Mouse (Mus musculus) midbrain, postnatal 0 days (tissue): ENCODE measurements around the gene Gm10322. TPM values are rescaled to one million over a fixed set of nuclear protein-coding genes. Genes with fewer than 3 reads are reported as not detected.

ENCODE experiments used
- ATAC-seq: fragments of 200-750 bp; cut with Nextera tagmentation; 2 replicates; pipeline ENCODE4 v1.8.0; 2017; ENCODE audit warnings: moderate number of reproducible peaks, mild to moderate bottlenecking, moderate TSS enrichment, moderate library complexity; ENCODE audit not compliant: low FRiP score
- DNase-seq: peaks from one replicate; pipeline ENCODE4 v3.0.0-alpha.2; 2015; ENCODE audit warnings: low spot score
- H3K27ac ChIP-seq: fragments of 300-500 bp; sonication (generic); 2 replicates; pipeline ENCODE4 v1.5.1; 2014; ENCODE audit warnings: low read depth, mild to moderate bottlenecking, low read length, mixed read lengths
- H3K27me3 ChIP-seq: fragments of 300-500 bp; sonication (generic); 2 replicates; pipeline ENCODE4 v1.6.1; 2014; ENCODE audit warnings: low read length, control low read depth, mixed read lengths; ENCODE audit not compliant: insufficient read depth
- H3K36me3 ChIP-seq: fragments of 300-500 bp; sonication (generic); 2 replicates; pipeline ENCODE4 v1.6.1; 2014; ENCODE audit warnings: low read length, control low read depth, mixed read lengths; ENCODE audit not compliant: insufficient read depth
- H3K4me1 ChIP-seq: fragments of 300-500 bp; sonication (generic); 2 replicates; pipeline ENCODE4 v1.6.1; 2014; ENCODE audit warnings: mild to moderate bottlenecking, control low read depth, antibody characterized with exemption, low read length, mixed read lengths; ENCODE audit not compliant: insufficient read depth
- H3K4me2 ChIP-seq: fragments of 300-500 bp; sonication (generic); 2 replicates; pipeline ENCODE4 v1.6.1; 2014; ENCODE audit warnings: low read depth, mild to moderate bottlenecking, low read length, mixed read lengths; ENCODE audit not compliant: poor library complexity, severe bottlenecking
- H3K4me3 ChIP-seq: fragments of 300-500 bp; sonication (generic); 2 replicates; pipeline ENCODE4 v1.5.1; 2014; ENCODE audit warnings: low read depth, mild to moderate bottlenecking, low read length, moderate library complexity
- H3K9ac ChIP-seq: fragments of 300-500 bp; sonication (generic); replicated peaks from 2 replicates; pipeline ENCODE4 v1.6.1; 2014; ENCODE audit warnings: mild to moderate bottlenecking, low read length, moderate library complexity, mixed read lengths; ENCODE audit not compliant: poor library complexity, severe bottlenecking
- H3K9me3 ChIP-seq: fragments of 300-500 bp; sonication (generic); 2 replicates; pipeline ENCODE4 v1.6.1; 2016; ENCODE audit warnings: low read length, control low read depth
- CTCF ChIP-seq: IDR thresholded peaks from 2 replicates; pipeline ENCODE4 v1.5.1; 2016; ENCODE audit warnings: antibody characterized with exemption, mild to moderate bottlenecking
- WGBS: fragments of 180-500 bp; shearing (Covaris S2); extraction: QIAGEN DNeasy Blood & Tissue Kit; methylation state at CpG from one replicate; pipeline ENCODE4 v1.1.7; 2014; 5-methylcytosine and 5-hydroxymethylcytosine counted together
- polyA plus RNA-seq: library from polyadenylated mRNA; unstranded; fragments of >200 nt; fragmentation: Nextera tagmentation; extraction: Ambion mirVana; gene quantifications from 2 replicates; pipeline ENCODE4 v1.2.1, GENCODE M21; 2015
- total RNA-seq: library from RNA; depleted of rRNA; stranded (reverse); fragments of >200 nt; gene quantifications from 2 replicates; pipeline ENCODE4 v1.2.3, GENCODE M21; 2014

Gene Gm10322
- total and polyA plus RNA-seq, 2 experiments from 2014 or later = not detected

GRCm38 (mm10) chr10:59571273-59571672, 44.6 kb upstream of the Gm10322 start:
- TF ChIP-seq CTCF = no peak
- Histone ChIP-seq H3K36me3 (no peaks in the 10 kb centered on the region), H3K27ac (no peak overlapping the region), H3K27me3 (no peaks in the 10 kb centered on the region), H3K4me1 (no peaks in the 10 kb centered on the region), H3K4me3 (no peak overlapping the region), H3K9me3 (no peaks in the 10 kb centered on the region), H3K9ac (no peak overlapping the region), H3K4me2 (no peak overlapping the region)
- no peak for DNase-seq
- WGBS = 96% methylated on average over 4 of the region's 4 CpGs
- ATAC-seq = no peak

- H3K36me3 ChIP-seq = no peaks in the 10 kb centered on the region
- no peak overlapping the region for H3K4me3 ChIP-seq
- ATAC-seq (no peak), DNase-seq (no peak)
- H3K9me3 ChIP-seq = no peaks in the 10 kb centered on the region
- no peaks in the 10 kb centered on the region for H3K27me3 ChIP-seq
- H3K9ac ChIP-seq = no peak overlapping the region
- no peak for TF ChIP-seq CTCF
- WGBS = 93% methylated on average over 5 of the region's 5 CpGs
- H3K4me1 ChIP-seq = no peaks in the 10 kb centered on the region
- H3K27ac ChIP-seq = no peak overlapping the region
- H3K4me2 ChIP-seq = no peak overlapping the region
These were observed 43.9 kb upstream of the Gm10322 start for GRCm38 (mm10) chr10:59571964-59572363.

DNA sequence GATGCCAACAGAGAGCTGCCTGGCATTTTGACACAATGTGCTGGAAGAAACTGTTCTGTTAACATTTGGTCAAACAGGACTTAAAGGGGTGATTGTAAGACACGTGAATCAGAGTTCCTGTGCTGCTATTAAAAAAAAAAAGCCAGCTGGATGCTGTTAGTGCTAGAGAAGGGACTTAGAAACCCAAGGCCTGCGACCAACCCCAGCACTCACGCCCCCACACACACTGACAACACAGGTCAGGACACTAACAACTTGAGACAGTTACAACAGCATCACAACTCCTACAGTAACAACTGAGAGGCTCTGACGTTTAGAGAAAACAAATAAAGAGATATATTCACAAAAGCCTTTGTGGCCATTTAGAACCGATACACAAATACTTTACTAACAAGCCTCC, 39.6 kb upstream of the Gm10322 start:
- Histone ChIP-seq H3K4me3 (no peak overlapping the region), H3K4me2 (no peak overlapping the region), H3K36me3 (no peaks in the 10 kb centered on the region), H3K27ac (no peak overlapping the region), H3K9me3 (no peaks in the 10 kb centered on the region), H3K9ac (no peak overlapping the region), H3K27me3 (no peaks in the 10 kb centered on the region), H3K4me1 (no peaks in the 10 kb centered on the region)
- TF ChIP-seq CTCF = no peak
- 62% methylated on average over 5 of the region's 5 CpGs for WGBS
- DNase-seq (no peak), ATAC-seq (no peak)

DNA sequence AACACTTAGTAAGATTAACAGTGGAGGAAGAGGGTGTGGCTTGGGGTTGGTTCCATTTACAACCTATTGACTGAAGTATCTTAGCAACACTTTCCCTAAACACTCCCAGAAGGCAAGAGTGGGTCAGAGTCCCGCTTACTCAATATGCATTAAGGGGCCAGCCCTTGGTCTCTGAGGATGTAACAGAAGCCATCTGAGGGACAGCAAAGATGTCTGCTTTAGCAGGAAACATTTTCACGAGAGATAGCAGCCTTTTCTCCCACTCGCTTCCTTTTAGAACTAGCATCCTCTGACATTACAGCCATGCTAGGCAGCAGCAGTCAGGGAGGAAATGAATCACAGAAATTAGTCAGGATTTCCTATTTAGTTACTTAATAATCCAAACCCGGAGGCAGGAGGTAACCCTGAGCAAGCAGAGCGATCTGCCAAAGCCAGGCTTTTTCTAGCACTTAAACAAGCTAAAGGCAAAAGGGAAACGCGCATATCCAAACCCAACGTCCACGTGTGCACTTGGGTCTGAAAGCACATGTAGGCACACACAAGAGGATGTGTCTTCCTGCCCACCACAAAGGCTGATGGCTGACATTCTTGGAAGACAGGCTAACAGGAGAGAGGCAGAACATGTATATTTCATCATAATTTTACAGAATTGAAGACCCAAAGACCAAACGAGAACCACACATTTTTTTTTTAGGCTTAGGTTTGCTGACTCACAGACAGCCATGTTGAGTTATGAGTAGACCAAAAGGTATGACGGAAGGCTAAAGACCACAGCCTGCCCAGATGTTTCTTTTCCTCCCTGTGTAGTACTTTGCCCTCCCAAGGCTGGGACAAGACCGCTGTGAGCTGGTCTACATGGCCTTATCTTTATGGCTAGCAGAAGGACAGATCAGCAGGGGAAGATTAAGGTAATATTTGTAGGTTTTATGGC, 37.7 kb upstream of the Gm10322 start:
- Histone ChIP-seq H3K27me3 (no peaks in the 10 kb centered on the region), H3K9ac (no peak overlapping the region), H3K4me2 (no peak overlapping the region), H3K36me3 (no peaks in the 10 kb centered on the region), H3K4me3 (no peak overlapping the region), H3K9me3 (no peaks in the 10 kb centered on the region), H3K4me1 (no peaks in the 10 kb centered on the region), H3K27ac (peak overlapping the region; percentile 32; the same call in 1 of the 2 replicates)
- TF ChIP-seq CTCF = no peak
- DNase-seq = no peak
- no peak for ATAC-seq
- 69% methylated on average over 12 of the region's 12 CpGs for WGBS

- DNase-seq = no peak
- H3K9ac ChIP-seq = no peak overlapping the region
- no peaks in the 10 kb centered on the region for H3K27me3 ChIP-seq
- no peaks in the 10 kb centered on the region for H3K36me3 ChIP-seq
- H3K4me2 ChIP-seq = no peak overlapping the region
- no peaks in the 10 kb centered on the region for H3K9me3 ChIP-seq
- TF ChIP-seq CTCF = no peak
- H3K4me1 ChIP-seq = no peaks in the 10 kb centered on the region
- H3K27ac ChIP-seq = no peak overlapping the region
- 94% methylated on average over 3 of the region's 3 CpGs for WGBS
- no peak overlapping the region for H3K4me3 ChIP-seq
- no peak for ATAC-seq
These were observed 36.2 kb upstream of the Gm10322 start for GRCm38 (mm10) chr10:59579645-59580044.

DNA sequence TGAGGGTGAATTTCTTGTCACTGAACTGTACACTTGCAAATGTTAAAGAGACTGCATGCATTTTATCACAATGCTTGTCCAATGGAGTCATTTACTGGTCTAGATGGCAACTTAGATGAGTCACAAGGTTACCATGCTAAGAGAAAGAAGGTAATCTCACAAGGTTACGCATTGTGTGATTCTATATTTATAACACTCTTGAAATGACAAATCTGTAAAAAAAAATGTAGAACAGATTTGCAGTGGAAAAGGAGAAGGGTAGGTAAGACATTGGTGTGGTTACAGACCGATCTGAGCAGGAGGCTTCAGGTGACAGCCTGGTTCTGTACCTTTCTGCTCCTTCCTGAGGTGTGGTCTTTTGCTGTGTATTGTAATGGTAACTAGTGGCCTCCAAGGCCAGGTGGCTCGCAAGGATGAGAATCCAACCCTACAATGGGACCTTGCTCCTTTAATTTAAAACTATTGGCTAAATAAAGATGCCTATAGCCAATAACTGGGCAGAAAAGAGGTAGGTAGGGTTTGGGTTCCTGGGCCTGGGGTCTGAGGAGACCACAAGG, 35.2 kb upstream of the Gm10322 start:
- Histone ChIP-seq H3K4me2 (no peak overlapping the region), H3K4me1 (no peaks in the 10 kb centered on the region), H3K27me3 (no peaks in the 10 kb centered on the region), H3K9me3 (no peaks in the 10 kb centered on the region), H3K4me3 (no peak overlapping the region), H3K9ac (no peak overlapping the region), H3K27ac (no peak overlapping the region), H3K36me3 (no peaks in the 10 kb centered on the region)
- DNase-seq (no peak), ATAC-seq (no peak)
- WGBS = 92% methylated on average over 3 of the region's 3 CpGs
- TF ChIP-seq CTCF = no peak
